Mouse (Mus musculus) MN1 (cell line): ENCODE data around the gene Rcbtb2.
A peak's percentile ranks its signal among the peaks of the same experiment; 100 is the strongest.

Source experiments
- DNase-seq: peaks from one replicate; pipeline ENCODE4 v3.0.0-alpha.2; 2016; ENCODE audit warnings: low spot score

Gene Rcbtb2

GRCm38 (mm10) chr14:73148125-73148524 lies 25.3 kb downstream of the Rcbtb2 start:
- no peak for DNase-seq

GRCm38 (mm10) chr14:73161303-73161702 lies 38.5 kb downstream of the Rcbtb2 start:
- no peak for DNase-seq

GRCm38 (mm10) chr14:73162192-73162800 lies 39.5 kb downstream of the Rcbtb2 start:
- no peak for DNase-seq

GRCm38 (mm10) chr14:73163363-73163998 lies 40.6 kb downstream of the Rcbtb2 start:
- no peak for DNase-seq

- no peak for DNase-seq
These were observed 42.3 kb downstream of the Rcbtb2 start for GRCm38 (mm10) chr14:73165136-73165535.

GRCm38 (mm10) chr14:73168605-73169004 lies 45.8 kb downstream of the Rcbtb2 start:
- DNase-seq: no peak

- no peak for DNase-seq
These were observed 47.3 kb downstream of the Rcbtb2 start for GRCm38 (mm10) chr14:73169926-73170844.

- no peak for DNase-seq
These were observed 49.6 kb downstream of the Rcbtb2 start for GRCm38 (mm10) chr14:73172196-73173011.

GRCm38 (mm10) chr14:73173662-73174061 lies 50.8 kb downstream of the Rcbtb2 start:
- DNase-seq: no peak

GRCm38 (mm10) chr14:73174091-73174995 lies 51.5 kb downstream of the Rcbtb2 start:
- peak; percentile 9 for DNase-seq

- no peak for DNase-seq
These were observed 52.2 kb downstream of the Rcbtb2 start for GRCm38 (mm10) chr14:73175031-73175430.

- DNase-seq: no peak
These were observed 53.0 kb downstream of the Rcbtb2 start for GRCm38 (mm10) chr14:73175814-73176213.

GRCm38 (mm10) chr14:73176266-73176665 lies 53.4 kb downstream of the Rcbtb2 start:
- DNase-seq: no peak

GRCm38 (mm10) chr14:73177961-73178360 lies 55.1 kb downstream of the Rcbtb2 start:
- no peak for DNase-seq

GRCm38 (mm10) chr14:73179221-73179681 lies 56.4 kb downstream of the Rcbtb2 start:
- no peak for DNase-seq

- DNase-seq: no peak
These were observed 57.8 kb downstream of the Rcbtb2 start for GRCm38 (mm10) chr14:73180671-73181070.

- DNase-seq: no peak
These were observed 58.3 kb downstream of the Rcbtb2 start for GRCm38 (mm10) chr14:73181144-73181543.

GRCm38 (mm10) chr14:73186875-73187274 lies 64.0 kb downstream of the Rcbtb2 start:
- DNase-seq: no peak

- DNase-seq: no peak
These were observed 76.2 kb downstream of the Rcbtb2 start for GRCm38 (mm10) chr14:73199058-73199457.

- DNase-seq: no peak
These were observed 78.6 kb downstream of the Rcbtb2 start for GRCm38 (mm10) chr14:73201447-73201846.

- no peak for DNase-seq
These were observed 81.2 kb downstream of the Rcbtb2 start for GRCm38 (mm10) chr14:73204016-73204415.
